Mouse (Mus musculus) intestine, embryonic 16.5 days (tissue): ENCODE measurements around the gene Uhrf2. TPM values are rescaled to one million over a fixed set of nuclear protein-coding genes. Genes with fewer than 3 reads are reported as not detected.
A peak's percentile ranks its signal among the peaks of the same experiment; 100 is the strongest.

Experiments
- ATAC-seq: fragments of 200-750 bp; cut with Nextera tagmentation; 2 replicates; pipeline ENCODE4 v1.8.0; 2017; ENCODE audit warnings: moderate TSS enrichment, moderate library complexity
- H3K27ac ChIP-seq: fragments of 300-500 bp; sonication (generic); 2 replicates; pipeline ENCODE4 v1.5.1; 2014; ENCODE audit warnings: mild to moderate bottlenecking, low read length
- H3K27me3 ChIP-seq: fragments of 300-500 bp; sonication (generic); replicated peaks from 2 replicates; pipeline ENCODE4 v1.6.1; 2014; ENCODE audit warnings: low read length, control low read depth, mixed read lengths; ENCODE audit not compliant: control insufficient read depth, insufficient read depth
- H3K36me3 ChIP-seq: fragments of 300-500 bp; sonication (generic); 2 replicates; pipeline ENCODE4 v1.6.1; 2014; ENCODE audit warnings: low read length, control low read depth; ENCODE audit not compliant: control insufficient read depth, insufficient read depth
- H3K4me1 ChIP-seq: fragments of 300-500 bp; sonication (generic); 2 replicates; pipeline ENCODE4 v1.6.1; 2014; ENCODE audit warnings: low read length, control low read depth, mixed read lengths; ENCODE audit not compliant: control insufficient read depth, insufficient read depth
- H3K4me2 ChIP-seq: fragments of 300-500 bp; sonication (generic); 2 replicates; pipeline ENCODE4 v1.6.1; 2014; ENCODE audit warnings: low read depth, low read length, control low read depth
- H3K4me3 ChIP-seq: fragments of 300-500 bp; sonication (generic); 2 replicates; pipeline ENCODE4 v1.5.1; 2014; ENCODE audit warnings: mild to moderate bottlenecking, low read length
- H3K9ac ChIP-seq: fragments of 300-500 bp; sonication (generic); 2 replicates; pipeline ENCODE4 v1.6.1; 2014; ENCODE audit warnings: low read depth, low read length
- H3K9me3 ChIP-seq: fragments of 300-500 bp; sonication (generic); 2 replicates; pipeline ENCODE4 v1.6.1; 2016; ENCODE audit warnings: low read length, control low read depth; ENCODE audit not compliant: control insufficient read depth
- WGBS: fragments of 180-500 bp; shearing (Covaris S2); extraction: QIAGEN DNeasy Blood & Tissue Kit; methylation state at CpG from one replicate; pipeline ENCODE4 v1.1.7; 2014; 5-methylcytosine and 5-hydroxymethylcytosine counted together
- polyA plus RNA-seq: library from polyadenylated mRNA; unstranded; fragments of >200 nt; fragmentation: Nextera tagmentation; extraction: Ambion mirVana; gene quantifications from 2 replicates; pipeline ENCODE4 v1.2.1, GENCODE M21; 2015

Uhrf2 gene
- polyA plus RNA-seq, 1 experiment from 2014 or later = 43.2 TPM

GRCm38 (mm10) chr19:30115606-30116005 lies 85.3 kb downstream of the Uhrf2 start:
- no peak for ATAC-seq
- no peaks in the 10 kb centered on the region for H3K9me3 ChIP-seq
- no peak overlapping the region for H3K4me3 ChIP-seq
- H3K36me3 ChIP-seq = no peaks in the 10 kb centered on the region
- H3K4me1 ChIP-seq = peaks cover 3% of the 10 kb centered on the region
- H3K4me2 ChIP-seq = no peak overlapping the region
- H3K9ac ChIP-seq = no peak overlapping the region
- H3K27me3 ChIP-seq = no peaks in the 10 kb centered on the region
- H3K27ac ChIP-seq = no peak overlapping the region
- 67% methylated on average over 5 of the region's 5 CpGs for WGBS

- no peak overlapping the region for H3K4me3 ChIP-seq
- H3K27ac ChIP-seq = no peak overlapping the region
- H3K4me2 ChIP-seq = no peak overlapping the region
- H3K27me3 ChIP-seq = no peaks in the 10 kb centered on the region
- H3K36me3 ChIP-seq = no peaks in the 10 kb centered on the region
- peaks cover 3% of the 10 kb centered on the region for H3K4me1 ChIP-seq
- H3K9ac ChIP-seq = no peak overlapping the region
- ATAC-seq = no peak
- no peaks in the 10 kb centered on the region for H3K9me3 ChIP-seq
- 75% methylated on average over 4 of the region's 4 CpGs for WGBS
Observed at GRCm38 (mm10) chr19:30117241-30117640, 86.9 kb downstream of the Uhrf2 start.

- Histone ChIP-seq H3K9ac (no peak overlapping the region), H3K4me3 (no peak overlapping the region), H3K27me3 (no peaks in the 10 kb centered on the region), H3K27ac (no peak overlapping the region), H3K9me3 (no peaks in the 10 kb centered on the region), H3K36me3 (no peaks in the 10 kb centered on the region), H3K4me1 (peaks cover 3% of the 10 kb centered on the region), H3K4me2 (no peak overlapping the region)
- no peak for ATAC-seq
- WGBS = 68% methylated on average over 9 of the region's 9 CpGs
Observed at GRCm38 (mm10) chr19:30117775-30118174, 87.5 kb downstream of the Uhrf2 start.

GRCm38 (mm10) chr19:30118344-30119312 lies 88.3 kb downstream of the Uhrf2 start:
- WGBS = 74% methylated on average over 17 of the region's 17 CpGs
- Histone ChIP-seq H3K27me3 (no peaks in the 10 kb centered on the region), H3K36me3 (no peaks in the 10 kb centered on the region), H3K4me2 (no peak overlapping the region), H3K4me1 (peaks cover 3% of the 10 kb centered on the region), H3K9me3 (no peaks in the 10 kb centered on the region), H3K9ac (no peak overlapping the region), H3K4me3 (no peak overlapping the region), H3K27ac (no peak overlapping the region)
- ATAC-seq = peak; percentile 89

GRCm38 (mm10) chr19:30124999-30125669 lies 94.8 kb downstream of the Uhrf2 start:
- Histone ChIP-seq H3K4me1 (no peaks in the 10 kb centered on the region), H3K4me3 (no peak overlapping the region), H3K27ac (no peak overlapping the region), H3K9me3 (no peaks in the 10 kb centered on the region), H3K9ac (no peak overlapping the region), H3K4me2 (no peak overlapping the region), H3K27me3 (no peaks in the 10 kb centered on the region), H3K36me3 (no peaks in the 10 kb centered on the region)
- WGBS = 52% methylated on average over 7 of the region's 7 CpGs
- ATAC-seq = peak; percentile 76

GRCm38 (mm10) chr19:30125670-30126059 lies 95.4 kb downstream of the Uhrf2 start:
- no peak overlapping the region for H3K4me2 ChIP-seq
- H3K4me1 ChIP-seq = no peaks in the 10 kb centered on the region
- H3K27ac ChIP-seq = no peak overlapping the region
- H3K9me3 ChIP-seq = no peaks in the 10 kb centered on the region
- 82% methylated on average over 7 of the region's 7 CpGs for WGBS
- no peak overlapping the region for H3K9ac ChIP-seq
- H3K36me3 ChIP-seq = no peaks in the 10 kb centered on the region
- ATAC-seq = no peak
- no peaks in the 10 kb centered on the region for H3K27me3 ChIP-seq
- no peak overlapping the region for H3K4me3 ChIP-seq

- no peak overlapping the region for H3K9ac ChIP-seq
- no peak overlapping the region for H3K4me2 ChIP-seq
- H3K27me3 ChIP-seq = no peaks in the 10 kb centered on the region
- 69% methylated on average over 4 of the region's 4 CpGs for WGBS
- no peak for ATAC-seq
- no peak overlapping the region for H3K27ac ChIP-seq
- no peaks in the 10 kb centered on the region for H3K4me1 ChIP-seq
- H3K9me3 ChIP-seq = no peaks in the 10 kb centered on the region
- no peak overlapping the region for H3K4me3 ChIP-seq
- H3K36me3 ChIP-seq = no peaks in the 10 kb centered on the region
Observed at GRCm38 (mm10) chr19:30128177-30128576, 97.9 kb downstream of the Uhrf2 start.

GRCm38 (mm10) chr19:30136308-30136707 lies 106.0 kb downstream of the Uhrf2 start:
- H3K27ac ChIP-seq = no peak overlapping the region
- H3K9ac ChIP-seq = no peak overlapping the region
- no peak overlapping the region for H3K4me2 ChIP-seq
- no peak for ATAC-seq
- WGBS = 65% methylated on average over 1 of the region's 1 CpGs
- H3K9me3 ChIP-seq = no peaks in the 10 kb centered on the region
- H3K27me3 ChIP-seq = no peaks in the 10 kb centered on the region
- no peak overlapping the region for H3K4me3 ChIP-seq
- H3K36me3 ChIP-seq = no peaks in the 10 kb centered on the region
- no peaks in the 10 kb centered on the region for H3K4me1 ChIP-seq
